Mouse (Mus musculus) CD4-positive, CD25-positive, alpha-beta regulatory T cell (primary cell): ENCODE measurements around the gene Tigar. TPM values are rescaled to one million over a fixed set of nuclear protein-coding genes. Genes with fewer than 3 reads are reported as not detected.

Source experiments
- polyA plus RNA-seq: library from polyadenylated mRNA; unstranded; fragments of 100-300 nt; shearing (Covaris generic); gene quantifications from one replicate; pipeline ENCODE4 v1.2.1, GENCODE M21; 2017

Gene Tigar
- polyA plus RNA-seq = 6.1 TPM

GRCm38 (mm10) chr6:127109402-127109930 is at the start of gene Tigar:
Tigar (minus strand) TSS chr6:127109557.

GRCm38 (mm10) chr6:127152106-127152951 is 43.0 kb upstream of the Tigar start, which contains the start of gene Ccnd2:
Ccnd2 (minus strand) TSS chr6:127152193.

GRCm38 (mm10) chr6:127072817-127073216 is 36.5 kb downstream of the Tigar start, which contains the start of gene Fgf23:
Fgf23 (plus strand) TSS chr6:127072902.

Other genes with a start within 250 kb of the Tigar start
- gene Dyrk4, start 187.7 kb downstream of the Tigar start, polyA plus RNA-seq = 0.85 TPM
- 3.4 TPM for gene Rad51ap1, start 170.0 kb downstream of the Tigar start, polyA plus RNA-seq
- 10.0 TPM for gene D6Wsu163e, start 169.6 kb downstream of the Tigar start, polyA plus RNA-seq
- gene Fgf6, start 94.0 kb downstream of the Tigar start, polyA plus RNA-seq = not detected
- gene Fgf23, start 36.7 kb downstream of the Tigar start, polyA plus RNA-seq = not detected
- gene Ccnd2, start 42.6 kb upstream of the Tigar start, polyA plus RNA-seq = 1,231 TPM